Mouse (Mus musculus): ENCODE data around the gene Fbxl15.

Fbxl15 gene

GRCm38 (mm10) chr19:46347936-46348668, 20.1 kb downstream of the Fbxl15 start:
- no peak for DNase-seq (ENCODE audit: low read depth, low spot score)

GRCm38 (mm10) chr19:46348761-46349458, 20.9 kb downstream of the Fbxl15 start:
- peak; percentile 87 for DNase-seq (ENCODE audit: low read depth, low spot score)

- DNase-seq (ENCODE audit: low read depth, low spot score), result no peak
Measured at GRCm38 (mm10) chr19:46349550-46349949, 21.6 kb downstream of the Fbxl15 start.

DNA sequence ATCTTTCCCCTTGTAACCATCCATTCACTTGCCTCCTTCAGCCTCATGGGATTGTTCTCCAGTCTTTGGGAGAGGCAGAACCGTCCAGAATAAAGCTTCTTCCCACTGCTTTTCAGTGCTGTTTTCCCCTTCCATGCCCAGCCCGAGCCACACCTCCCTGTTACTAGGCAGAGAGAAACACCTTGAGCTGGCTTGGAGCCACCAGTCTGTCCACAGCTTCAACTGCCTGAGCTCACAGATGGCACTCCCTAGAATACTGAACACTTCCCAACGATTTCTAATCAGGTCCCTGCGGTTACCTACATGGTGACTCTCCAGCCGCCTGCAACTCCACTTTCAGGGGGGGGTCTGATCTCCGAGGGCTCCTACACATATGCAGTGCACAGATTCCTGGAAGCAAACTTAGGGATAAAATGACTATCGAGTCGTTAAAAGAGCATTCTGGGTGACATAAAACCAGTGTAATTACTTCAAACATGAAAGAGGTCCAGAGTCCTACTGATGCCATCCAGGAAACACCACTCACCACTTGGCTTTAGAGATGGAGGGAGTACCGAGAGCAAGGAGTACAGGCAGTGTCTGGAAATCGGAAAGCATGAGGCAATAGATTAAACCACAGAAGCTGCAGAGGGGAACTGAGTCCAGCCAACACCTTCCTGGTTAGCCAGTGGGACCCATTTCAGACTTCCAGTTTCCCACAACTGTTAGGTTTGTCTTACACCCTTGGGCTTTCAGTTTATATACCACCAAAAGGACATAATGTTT, 22.4 kb downstream of the Fbxl15 start, which contains the start of gene 2310034G01Rik:
Gene 2310034G01Rik (minus strand): TSS at position 135 of the 765 bp plus-strand sequence.
- no peak for DNase-seq (ENCODE audit: low read depth, low spot score)

- DNase-seq (ENCODE audit: low read depth, low spot score), result peak; percentile 89
Measured at GRCm38 (mm10) chr19:46356701-46357138, 28.7 kb downstream of the Fbxl15 start.

DNA sequence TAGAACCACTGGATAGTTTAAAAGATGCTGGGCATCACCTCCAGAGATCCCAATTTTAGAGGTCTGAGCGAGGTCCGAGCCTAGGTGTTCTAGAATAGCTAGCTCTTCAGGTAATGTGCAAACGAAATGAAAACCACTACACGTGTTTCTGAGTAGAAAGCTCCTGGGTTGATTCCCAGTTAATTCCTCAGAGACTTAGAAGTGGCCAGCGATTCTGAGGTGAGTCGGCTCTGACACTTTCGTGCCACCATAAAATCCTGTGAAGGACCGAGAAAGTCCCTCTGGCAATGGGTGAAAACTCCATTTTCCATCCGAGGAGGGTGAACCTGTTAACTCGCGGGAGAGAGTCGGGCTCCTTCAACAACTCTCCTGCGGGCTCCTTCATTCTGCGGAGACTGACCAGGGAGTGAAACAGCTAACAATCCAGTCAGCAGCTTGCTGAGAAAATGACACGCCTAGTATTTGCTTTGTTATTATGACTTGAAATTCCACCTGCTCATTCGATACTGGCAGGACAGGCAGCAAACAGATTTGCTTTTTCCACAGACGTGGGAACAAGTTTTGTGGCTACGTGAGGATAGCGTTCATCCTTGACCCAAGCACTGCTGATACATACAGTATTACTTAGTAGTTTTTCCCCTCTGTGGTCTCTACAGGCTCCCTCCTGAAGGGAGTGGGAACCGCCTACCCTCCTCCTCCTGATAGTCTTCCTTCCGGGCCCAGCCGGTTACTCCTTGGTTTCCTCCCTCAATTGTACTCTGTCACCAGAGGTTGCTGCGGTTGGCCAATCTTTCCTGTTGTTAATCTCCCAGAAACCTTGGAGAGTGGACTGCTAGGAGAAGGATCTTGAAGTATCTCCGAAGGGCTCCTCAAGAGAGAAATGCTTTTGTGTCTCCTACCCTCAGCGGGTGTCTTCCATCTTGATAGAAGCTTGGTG, 29.6 kb downstream of the Fbxl15 start:
- DNase-seq (ENCODE audit: low read depth, low spot score), result no peak

- DNase-seq (ENCODE audit: low read depth, low spot score), result no peak
Measured at GRCm38 (mm10) chr19:46358381-46358780, 30.4 kb downstream of the Fbxl15 start.

- no peak for DNase-seq (ENCODE audit: low read depth, low spot score)
Measured at GRCm38 (mm10) chr19:46362104-46362503, 34.1 kb downstream of the Fbxl15 start.

DNA sequence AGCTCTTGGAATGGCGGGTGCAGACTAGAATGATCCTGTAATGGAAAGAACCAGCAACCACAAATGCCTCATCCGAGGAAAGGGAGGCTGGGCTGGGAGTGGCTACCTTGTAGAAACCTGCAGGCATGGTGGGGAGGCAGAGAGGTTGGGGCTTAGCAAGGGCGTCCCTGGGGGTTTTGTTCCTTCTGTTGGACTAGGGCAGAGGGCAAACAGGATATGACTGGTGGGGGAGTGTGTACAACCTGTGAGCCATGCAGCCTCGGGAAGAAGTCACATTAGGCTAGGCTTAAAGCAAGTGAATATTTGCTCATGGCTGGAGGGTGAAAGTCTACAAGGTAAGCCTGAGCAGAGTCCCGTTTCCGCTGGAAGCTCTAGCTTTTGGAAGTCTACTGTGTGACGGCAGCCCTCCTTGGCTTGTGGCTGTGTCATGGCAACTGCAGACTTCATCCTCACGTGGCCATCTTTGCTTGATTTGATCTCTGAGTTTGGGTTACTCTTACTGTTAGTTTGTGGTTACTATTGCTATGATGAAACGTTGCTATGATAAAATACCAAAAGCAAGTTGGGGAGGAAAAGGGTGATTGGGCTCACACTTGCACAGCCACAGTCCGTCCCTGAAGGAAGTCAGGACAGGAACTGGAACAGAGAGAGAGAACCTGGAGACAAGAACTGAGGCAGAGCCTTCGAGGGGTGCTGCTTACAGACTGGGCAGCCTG, 35.5 kb downstream of the Fbxl15 start:
- no peak for DNase-seq (ENCODE audit: low read depth, low spot score)

GRCm38 (mm10) chr19:46367798-46368590, 40.0 kb downstream of the Fbxl15 start:
- DNase-seq (ENCODE audit: low read depth, low spot score), result no peak

- DNase-seq (ENCODE audit: low read depth, low spot score), result peak; percentile 29
Measured at GRCm38 (mm10) chr19:46369204-46369603, 41.2 kb downstream of the Fbxl15 start.

- no peak for DNase-seq (ENCODE audit: low read depth, low spot score)
Measured at GRCm38 (mm10) chr19:46374477-46375088, 46.6 kb downstream of the Fbxl15 start.

DNA sequence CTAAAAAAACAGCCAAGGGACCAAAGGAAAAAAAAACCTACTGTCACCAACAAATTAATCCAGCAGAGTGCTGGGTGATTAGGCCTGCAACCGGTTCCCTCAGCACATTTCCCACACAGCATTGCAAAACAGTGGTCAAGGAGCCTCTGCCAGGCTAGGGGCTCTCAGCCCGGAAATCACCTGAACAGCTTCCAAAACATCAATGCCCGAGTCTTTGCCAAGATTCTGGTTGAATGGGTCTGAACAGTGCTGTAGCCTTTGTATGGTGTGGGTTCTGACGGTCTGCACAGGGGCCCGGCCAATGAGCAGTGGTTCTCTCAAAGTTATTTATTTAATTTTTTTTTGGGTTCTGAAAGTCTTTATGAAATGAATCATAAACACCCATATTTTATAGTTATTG, 47.5 kb downstream of the Fbxl15 start:
- no peak for DNase-seq (ENCODE audit: low read depth, low spot score)

DNA sequence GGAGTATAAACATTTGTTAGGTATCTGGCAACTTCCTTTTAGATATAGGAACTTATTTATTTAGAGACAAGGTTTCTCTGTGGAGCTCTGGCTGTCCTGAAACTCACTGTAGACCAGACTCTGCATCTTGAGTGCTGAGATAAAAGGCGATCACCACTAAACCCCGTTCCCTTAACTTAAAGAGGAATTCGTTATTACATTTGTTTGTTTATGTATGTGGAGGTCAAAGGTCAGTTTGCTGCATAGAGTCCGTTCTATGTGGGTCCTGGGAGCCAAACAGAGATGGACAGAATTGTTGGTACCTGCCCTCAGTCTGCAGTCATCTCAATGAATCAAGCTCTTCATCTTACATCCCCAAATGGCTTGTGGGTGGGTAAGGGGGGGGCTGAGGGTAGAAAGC, 47.9 kb downstream of the Fbxl15 start:
- no peak for DNase-seq (ENCODE audit: low read depth, low spot score)
